Mouse (Mus musculus) B cell, adult 2 months (primary cell): ENCODE data around the gene Pde9a.

Experiments
- DNase-seq, 2 experiments: peaks; one replicate each; pipeline ENCODE4 v3.0.0; 2022

The Pde9a gene

GRCm38 (mm10) chr17:31433978-31434797 is 48.2 kb downstream of the Pde9a start:
- no peak for DNase-seq

- no peak for DNase-seq
These were observed 48.9 kb downstream of the Pde9a start for GRCm38 (mm10) chr17:31434825-31435325.

GRCm38 (mm10) chr17:31435934-31436813 is 50.2 kb downstream of the Pde9a start:
- no peak for DNase-seq

GRCm38 (mm10) chr17:31436814-31437406 is 50.9 kb downstream of the Pde9a start:
- peak in 1 of 2 experiments; percentile 24 for DNase-seq

GRCm38 (mm10) chr17:31437482-31437881 is 51.5 kb downstream of the Pde9a start:
- peak in 1 of 2 experiments; percentile 12 for DNase-seq

- DNase-seq, result peak; percentile 16 to 27
These were observed 54.0 kb downstream of the Pde9a start for GRCm38 (mm10) chr17:31439978-31440377.

- DNase-seq, result no peak
These were observed 56.5 kb downstream of the Pde9a start for GRCm38 (mm10) chr17:31442513-31442912.

- no peak for DNase-seq
These were observed 58.2 kb downstream of the Pde9a start for GRCm38 (mm10) chr17:31444251-31444650.

- DNase-seq, result no peak
These were observed 59.2 kb downstream of the Pde9a start for GRCm38 (mm10) chr17:31445061-31445731.

- DNase-seq, result no peak
These were observed 61.8 kb downstream of the Pde9a start for GRCm38 (mm10) chr17:31447766-31448165.

GRCm38 (mm10) chr17:31448519-31448918 is 62.5 kb downstream of the Pde9a start:
- DNase-seq, result no peak

- DNase-seq, result no peak
These were observed 64.2 kb downstream of the Pde9a start for GRCm38 (mm10) chr17:31450206-31450605.

GRCm38 (mm10) chr17:31451179-31451708 is 65.2 kb downstream of the Pde9a start:
- DNase-seq, result no peak

- no peak for DNase-seq
These were observed 66.8 kb downstream of the Pde9a start for GRCm38 (mm10) chr17:31452816-31453215.

- DNase-seq, result no peak
These were observed 67.5 kb downstream of the Pde9a start for GRCm38 (mm10) chr17:31453476-31453875.

GRCm38 (mm10) chr17:31454056-31454455 is 68.0 kb downstream of the Pde9a start:
- DNase-seq, result no peak

GRCm38 (mm10) chr17:31456723-31457567 is 70.9 kb downstream of the Pde9a start:
- DNase-seq, result no peak

GRCm38 (mm10) chr17:31460416-31460815 is 74.4 kb downstream of the Pde9a start:
- DNase-seq, result no peak

- no peak for DNase-seq
These were observed 76.5 kb downstream of the Pde9a start for GRCm38 (mm10) chr17:31462506-31462905.

GRCm38 (mm10) chr17:31466854-31467253 is 80.8 kb downstream of the Pde9a start:
- peak; percentile 8 to 28 for DNase-seq

GRCm38 (mm10) chr17:31468496-31468895 is 82.5 kb downstream of the Pde9a start:
- DNase-seq, result no peak
